Mouse (Mus musculus) myocyte (in vitro differentiated cells): Measurements from ENCODE around the gene Pknox2.

Experiments
- CEBPB ChIP-seq: IDR thresholded peaks from 2 replicates; pipeline ENCODE4 v1.6.1; 2011; ENCODE audit warnings: mild to moderate bottlenecking, moderate library complexity; ENCODE audit not compliant: poor library complexity, insufficient read depth, severe bottlenecking
- E2F4 ChIP-seq: IDR thresholded peaks from one replicate; pipeline ENCODE4 v1.6.1; 2011; ENCODE audit warnings: mild to moderate bottlenecking, control low read depth, moderate library complexity; ENCODE audit not compliant: insufficient read depth
- MAX ChIP-seq: IDR thresholded peaks from one replicate; pipeline ENCODE4 v1.6.1; 2011; ENCODE audit warnings: low read depth, mild to moderate bottlenecking, control low read depth
- MYOD1 ChIP-seq, 3 experiments: IDR thresholded peaks; one replicate each; pipeline ENCODE4 v1.6.1; 2011; ENCODE audit warnings: control low read depth in 2 of 3, low read depth in 2 of 3, mild to moderate bottlenecking in 2 of 3, moderate library complexity in 1 of 3; ENCODE audit not compliant: insufficient read length in 2 of 3, control insufficient read depth in 1 of 3
- MYOG ChIP-seq, 3 experiments: IDR thresholded peaks; one replicate each; pipeline ENCODE4 v1.6.1; 2011; ENCODE audit warnings: control low read depth in 2 of 3, low read depth in 2 of 3, mild to moderate bottlenecking in 2 of 3; ENCODE audit not compliant: insufficient read length in 2 of 3, control insufficient read depth in 1 of 3, insufficient read depth in 1 of 3
- POLR2A ChIP-seq: IDR thresholded peaks from one replicate; pipeline ENCODE4 v1.6.1; 2011; ENCODE audit warnings: low read depth, mild to moderate bottlenecking, control low read depth, moderate library complexity; ENCODE audit not compliant: insufficient read length
- POLR2AphosphoS2 ChIP-seq: IDR thresholded peaks from one replicate; pipeline ENCODE4 v1.6.1; 2011; ENCODE audit warnings: low read depth, control low read depth; ENCODE audit not compliant: insufficient read length
- REST ChIP-seq: IDR thresholded peaks from one replicate; pipeline ENCODE4 v1.6.1; 2011; ENCODE audit warnings: mild to moderate bottlenecking, control low read depth, moderate library complexity; ENCODE audit not compliant: insufficient read depth, insufficient read length
- TCF12 ChIP-seq: IDR thresholded peaks from one replicate; pipeline ENCODE4 v1.6.1; 2011; ENCODE audit warnings: mild to moderate bottlenecking, control low read depth; ENCODE audit not compliant: poor library complexity, insufficient read depth, severe bottlenecking
- TCF3 ChIP-seq: IDR thresholded peaks from one replicate; pipeline ENCODE4 v1.6.1; 2011; ENCODE audit warnings: low read depth, control low read depth; ENCODE audit not compliant: insufficient read length
- USF1 ChIP-seq: IDR thresholded peaks from one replicate; pipeline ENCODE4 v1.6.1; 2011; ENCODE audit warnings: low read depth, mild to moderate bottlenecking, control low read depth, moderate library complexity

DNA sequence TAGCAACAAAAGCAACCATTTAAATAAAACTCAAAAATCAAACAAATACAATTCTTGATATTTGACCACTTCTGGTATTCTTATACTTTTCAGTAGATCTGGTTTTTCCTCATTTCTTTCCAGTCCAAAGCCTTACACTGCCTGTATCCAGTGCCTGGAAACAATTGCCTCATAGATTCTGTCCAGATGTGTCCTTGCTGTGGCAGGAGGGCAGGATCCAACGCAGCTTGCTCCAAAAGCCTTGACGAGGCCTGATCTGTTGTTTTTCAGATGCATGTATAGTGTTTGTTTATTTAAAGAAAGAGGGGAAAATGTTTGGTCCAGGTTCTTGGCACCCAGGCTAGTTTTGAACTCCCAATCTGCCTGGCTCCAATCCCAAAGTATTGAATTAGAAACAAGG is 290.9 kb downstream of the Pknox2 start:
- TF ChIP-seq POLR2A (no peak), E2F4 (no peak), POLR2AphosphoS2 (no peak), MAX (no peak), TCF12 (no peak), MYOG (IDR thresholded peaks at IDR 0.05; ENCODE audit: control insufficient read depth in 1 of 3, insufficient read depth in 1 of 3, insufficient read length in 2 of 3, low read depth in 2 of 3) (no peak), TCF3 (no peak), MYOD1 (IDR thresholded peaks at IDR 0.05; ENCODE audit: control insufficient read depth in 1 of 3, insufficient read length in 2 of 3, low read depth in 2 of 3) (no peak), USF1 (no peak), REST (no peak), CEBPB (no peak)
